Mouse (Mus musculus) neural tube, embryonic 11.5 days (tissue): ENCODE results near the gene Asgr1. TPM values are rescaled to one million over a fixed set of nuclear protein-coding genes. Genes with fewer than 3 reads are reported as not detected.

Source experiments
- ATAC-seq: fragments of 200-750 bp; cut with Nextera tagmentation; 2 replicates; pipeline ENCODE4 v1.8.0; 2017; ENCODE audit warnings: moderate number of reproducible peaks, mild to moderate bottlenecking, moderate TSS enrichment, moderate library complexity; ENCODE audit not compliant: insufficient read depth, low FRiP score, low TSS enrichment
- DNase-seq: peaks from one replicate; pipeline ENCODE4 v3.0.0-alpha.2; 2015; ENCODE audit warnings: low spot score
- H3K27ac ChIP-seq: fragments of 300-500 bp; sonication (generic); 2 replicates; pipeline ENCODE4 v1.5.1; 2014; ENCODE audit warnings: low read depth, mild to moderate bottlenecking, low read length
- H3K27me3 ChIP-seq: fragments of 300-500 bp; sonication (generic); 2 replicates; pipeline ENCODE4 v1.6.1; 2014; ENCODE audit warnings: mild to moderate bottlenecking, low read length, mixed read lengths; ENCODE audit not compliant: control insufficient read depth, insufficient read depth
- H3K36me3 ChIP-seq: fragments of 300-500 bp; sonication (generic); 2 replicates; pipeline ENCODE4 v1.6.1; 2014; ENCODE audit warnings: mild to moderate bottlenecking, low read length, moderate library complexity, mixed read lengths; ENCODE audit not compliant: control insufficient read depth, insufficient read depth
- H3K4me1 ChIP-seq: fragments of 300-500 bp; sonication (generic); 2 replicates; pipeline ENCODE4 v1.6.1; 2014; ENCODE audit warnings: low read length, mixed read lengths; ENCODE audit not compliant: control insufficient read depth, insufficient read depth
- H3K4me2 ChIP-seq: fragments of 300-500 bp; sonication (generic); 2 replicates; pipeline ENCODE4 v1.6.1; 2014; ENCODE audit warnings: low read depth, mild to moderate bottlenecking, moderate library complexity
- H3K4me3 ChIP-seq: fragments of 300-500 bp; sonication (generic); 2 replicates; pipeline ENCODE4 v1.5.1; 2014; ENCODE audit warnings: low read depth, low read length
- H3K9ac ChIP-seq: fragments of 300-500 bp; sonication (generic); 2 replicates; pipeline ENCODE4 v1.6.1; 2014; ENCODE audit warnings: mild to moderate bottlenecking, low read length
- H3K9me3 ChIP-seq: fragments of 300-500 bp; sonication (generic); 2 replicates; pipeline ENCODE4 v1.6.1; 2016; ENCODE audit warnings: low read length; ENCODE audit not compliant: control insufficient read depth
- WGBS: fragments of 180-500 bp; shearing (Covaris S2); extraction: QIAGEN DNeasy Blood & Tissue Kit; methylation state at CpG from one replicate; pipeline ENCODE4 v1.1.7; 2014; 5-methylcytosine and 5-hydroxymethylcytosine counted together
- polyA plus RNA-seq: library from polyadenylated mRNA; unstranded; fragments of >200 nt; fragmentation: Nextera tagmentation; extraction: Ambion mirVana; gene quantifications from 2 replicates; pipeline ENCODE4 v1.2.1, GENCODE M21; 2014

Asgr1 gene
- 0.41 TPM in 1 of 2 replicates, not detected in the other for polyA plus RNA-seq

- DNase-seq (no peak), ATAC-seq (no peak)
- H3K9ac ChIP-seq, result 0 out of 2 replicates have a peak within 1 kb of the TSS, but pooled peaks have one; percentile 0
- H3K9me3 ChIP-seq, result no peaks in the 10 kb centered on the region
- H3K4me2 ChIP-seq, result no peak within 1 kb of the TSS
- no peak within 1 kb of the TSS for H3K4me3 ChIP-seq
- no peaks in the 10 kb centered on the region for H3K36me3 ChIP-seq
- no peaks in the 10 kb centered on the region for H3K4me1 ChIP-seq
- H3K27ac ChIP-seq, result no peak within 1 kb of the TSS
- WGBS, result 86% methylated on average over 10 of the region's 10 CpGs
- no peaks in the 10 kb centered on the region for H3K27me3 ChIP-seq
These were observed at the start of gene Asgr1 for GRCm38 (mm10) chr11:70053898-70054570. Asgr1 (plus strand) TSS chr11:70054085.

DNA sequence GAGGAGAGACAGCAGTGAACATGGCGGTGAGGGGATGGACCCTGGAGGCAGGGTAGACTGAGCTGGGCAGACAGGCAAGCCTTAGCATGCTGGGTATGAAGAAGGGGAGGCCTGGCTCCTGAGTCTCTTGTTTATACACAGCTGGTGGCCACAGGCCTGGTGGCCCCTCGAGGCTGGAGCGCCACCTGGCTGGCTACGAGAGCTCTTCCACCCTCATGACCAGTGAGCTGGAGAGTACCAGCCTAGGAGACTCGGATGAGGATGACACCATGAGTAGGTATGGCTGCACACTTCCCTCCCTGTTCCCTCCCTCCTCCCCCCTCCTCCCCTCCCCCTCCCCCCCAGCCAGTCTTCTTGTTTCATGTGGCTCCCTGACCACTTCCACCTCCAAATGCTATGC, 48.4 kb upstream of the Asgr1 start:
- Histone ChIP-seq H3K4me3 (no peak overlapping the region), H3K27ac (no peak overlapping the region), H3K9me3 (no peaks in the 10 kb centered on the region), H3K4me1 (peaks cover 13% of the 10 kb centered on the region), H3K36me3 (peaks cover 37% of the 10 kb centered on the region), H3K9ac (no peak overlapping the region), H3K4me2 (no peak overlapping the region), H3K27me3 (no peaks in the 10 kb centered on the region)
- 52% methylated on average over 5 of the region's 5 CpGs for WGBS
- ATAC-seq (no peak), DNase-seq (no peak)

- Histone ChIP-seq H3K4me2 (no peak overlapping the region), H3K27me3 (no peaks in the 10 kb centered on the region), H3K36me3 (peaks cover 50% of the 10 kb centered on the region), H3K4me1 (peaks cover 7% of the 10 kb centered on the region; the same call in 1 of the 2 replicates), H3K4me3 (no peak overlapping the region), H3K9me3 (no peaks in the 10 kb centered on the region), H3K9ac (no peak overlapping the region), H3K27ac (no peak overlapping the region)
- no peak for DNase-seq
- WGBS, result 94% methylated on average over 6 of the region's 6 CpGs
- no peak for ATAC-seq
These were observed 43.9 kb upstream of the Asgr1 start for GRCm38 (mm10) chr11:70010033-70010432.

- ATAC-seq, result no peak
- H3K4me2 ChIP-seq, result no peak overlapping the region
- no peaks in the 10 kb centered on the region for H3K27me3 ChIP-seq
- H3K36me3 ChIP-seq, result peaks cover 47% of the 10 kb centered on the region
- DNase-seq, result no peak
- no peak overlapping the region for H3K27ac ChIP-seq
- H3K4me3 ChIP-seq, result no peak overlapping the region
- peaks cover 7% of the 10 kb centered on the region; the same call in 1 of the 2 replicates for H3K4me1 ChIP-seq
- no peaks in the 10 kb centered on the region for H3K9me3 ChIP-seq
- WGBS, result 90% methylated on average over 12 of the region's 12 CpGs
- H3K9ac ChIP-seq, result no peak overlapping the region
These were observed 43.3 kb upstream of the Asgr1 start for GRCm38 (mm10) chr11:70010548-70010947.

DNA sequence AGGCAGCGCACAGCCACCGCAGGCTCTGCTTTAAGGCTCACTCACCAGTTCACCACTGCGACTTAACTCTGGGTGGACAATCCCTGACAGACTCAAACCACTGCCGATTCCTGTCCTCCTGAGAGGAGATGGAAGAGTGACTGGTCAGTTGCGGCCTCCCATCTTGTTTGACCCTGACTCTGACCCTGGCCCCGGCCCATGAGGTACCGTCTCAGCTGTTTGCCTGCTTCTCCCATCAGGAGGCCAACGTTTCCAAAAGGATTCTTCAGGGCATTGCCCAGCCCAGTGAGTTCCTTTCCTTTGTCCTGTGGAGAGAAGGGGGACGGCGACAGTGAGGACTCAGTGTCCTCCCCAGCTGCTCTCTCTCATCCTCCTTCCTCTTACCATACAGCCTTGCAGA, 42.9 kb upstream of the Asgr1 start:
- 78% methylated on average over 10 of the region's 10 CpGs for WGBS
- H3K36me3 ChIP-seq, result peaks cover 44% of the 10 kb centered on the region
- DNase-seq (no peak), ATAC-seq (no peak)
- H3K4me3 ChIP-seq, result no peak overlapping the region
- no peaks in the 10 kb centered on the region for H3K27me3 ChIP-seq
- H3K4me1 ChIP-seq, result peaks cover 7% of the 10 kb centered on the region; the same call in 1 of the 2 replicates
- no peak overlapping the region for H3K4me2 ChIP-seq
- no peak overlapping the region for H3K9ac ChIP-seq
- H3K27ac ChIP-seq, result no peak overlapping the region
- no peaks in the 10 kb centered on the region for H3K9me3 ChIP-seq

DNA sequence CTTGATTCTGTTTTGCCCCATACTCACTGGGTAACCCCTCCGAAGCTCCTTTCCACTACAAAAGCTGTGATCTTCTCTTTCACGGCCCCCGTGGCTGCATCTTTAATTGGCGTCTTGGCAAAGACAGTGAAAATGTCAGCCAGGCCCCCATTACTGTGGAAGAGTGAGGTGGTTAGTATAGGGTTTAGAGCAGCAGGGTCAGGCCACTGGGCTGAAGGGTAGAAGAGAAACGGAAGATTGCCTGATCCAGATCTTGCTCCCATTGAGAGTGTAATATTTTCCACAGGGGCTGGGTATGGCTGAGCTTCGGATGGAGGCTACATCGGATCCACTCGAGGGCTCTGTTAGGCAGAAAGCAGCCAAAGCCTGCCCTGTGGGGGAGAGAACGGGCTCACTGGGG, 41.0 kb upstream of the Asgr1 start:
- ATAC-seq (no peak), DNase-seq (no peak)
- Histone ChIP-seq H3K9ac (no peak overlapping the region), H3K27me3 (no peaks in the 10 kb centered on the region), H3K9me3 (no peaks in the 10 kb centered on the region), H3K4me2 (no peak overlapping the region), H3K4me1 (peaks cover 13% of the 10 kb centered on the region; the same call in 1 of the 2 replicates), H3K27ac (no peak overlapping the region), H3K4me3 (no peak overlapping the region), H3K36me3 (peaks cover 31% of the 10 kb centered on the region)
- 93% methylated on average over 9 of the region's 9 CpGs for WGBS

GRCm38 (mm10) chr11:70013408-70013807, 40.5 kb upstream of the Asgr1 start:
- Histone ChIP-seq H3K4me2 (no peak overlapping the region), H3K27me3 (no peaks in the 10 kb centered on the region), H3K27ac (no peak overlapping the region), H3K4me3 (no peak overlapping the region), H3K4me1 (peaks cover 15% of the 10 kb centered on the region), H3K9ac (no peak overlapping the region), H3K36me3 (peaks cover 29% of the 10 kb centered on the region), H3K9me3 (no peaks in the 10 kb centered on the region)
- WGBS, result 95% methylated on average over 3 of the region's 3 CpGs
- DNase-seq, result no peak
- ATAC-seq, result no peak

DNA sequence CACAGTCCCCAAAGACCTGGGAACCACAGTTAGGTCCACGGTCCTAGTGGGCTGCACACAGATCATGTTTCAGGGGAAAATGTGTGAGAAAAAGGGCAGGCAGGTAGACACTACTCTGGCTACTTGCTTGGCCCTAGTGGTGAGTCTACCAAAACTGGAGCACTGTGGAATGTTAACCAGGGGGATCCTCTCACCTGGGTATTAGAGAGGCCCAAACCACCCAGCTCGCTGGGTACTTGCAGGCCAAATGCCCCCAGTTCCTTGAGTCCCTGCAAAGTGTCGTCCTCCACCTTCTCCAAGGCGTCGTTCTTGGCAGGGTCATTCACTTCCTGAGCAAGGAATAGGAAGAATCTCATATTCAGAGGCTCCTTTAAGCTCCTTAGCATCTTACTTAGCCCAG, 39.8 kb upstream of the Asgr1 start:
- WGBS, result 65% methylated on average over 5 of the region's 5 CpGs
- H3K4me2 ChIP-seq, result peak overlapping the region; percentile 76; the same call in 1 of the 2 replicates
- DNase-seq, result no peak
- H3K4me3 ChIP-seq, result 0 out of 2 replicates have a peak overlapping the region, but pooled peaks have one; percentile 44
- peaks cover 22% of the 10 kb centered on the region for H3K36me3 ChIP-seq
- H3K9ac ChIP-seq, result no peak overlapping the region
- H3K27me3 ChIP-seq, result no peaks in the 10 kb centered on the region
- ATAC-seq, result no peak
- no peak overlapping the region for H3K27ac ChIP-seq
- peaks cover 20% of the 10 kb centered on the region for H3K4me1 ChIP-seq
- no peaks in the 10 kb centered on the region for H3K9me3 ChIP-seq
